Mouse (Mus musculus): Measurements from ENCODE around the gene Lnx1. TPM values are rescaled to one million over a fixed set of nuclear protein-coding genes. Genes with fewer than 3 reads are reported as not detected.

Gene Lnx1
- polyA plus RNA-seq, 1 experiment from 2014 or later, result 4.8 TPM

GRCm38 (mm10) chr5:74601171-74601570, 101.5 kb downstream of the Lnx1 start:
- Histone ChIP-seq H3K4me1 (ENCODE audit: insufficient read depth) (peaks cover 10% of the 10 kb centered on the region; the same call in 1 of the 2 replicates), H3K4me2 (no peak overlapping the region), H3K36me3 (ENCODE audit: insufficient read depth) (peaks cover 31% of the 10 kb centered on the region), H3K9me3 (ENCODE audit: low read depth, low read length) (no peaks in the 10 kb centered on the region), H3K27ac (ENCODE audit: low read depth) (no peak overlapping the region), H3K9ac (no peak overlapping the region), H3K4me3 (ENCODE audit: low read depth, low read length) (no peak overlapping the region), H3K27me3 (ENCODE audit: insufficient read depth, low read length) (no peaks in the 10 kb centered on the region)
- DNase-seq (peak; percentile 34), ATAC-seq (ENCODE audit: insufficient read depth) (no peak)
- no peak for TF ChIP-seq CTCF (IDR thresholded peaks at IDR 0.05; ENCODE audit: low read depth)
- 64% methylated on average over 3 of the region's 3 CpGs for WGBS

- Histone ChIP-seq H3K27ac (ENCODE audit: low read depth) (no peak overlapping the region), H3K4me1 (ENCODE audit: insufficient read depth) (peaks cover 10% of the 10 kb centered on the region; the same call in 1 of the 2 replicates), H3K4me3 (ENCODE audit: low read depth, low read length) (no peak overlapping the region), H3K9ac (no peak overlapping the region), H3K9me3 (ENCODE audit: low read depth, low read length) (no peaks in the 10 kb centered on the region), H3K36me3 (ENCODE audit: insufficient read depth) (peaks cover 39% of the 10 kb centered on the region), H3K4me2 (no peak overlapping the region), H3K27me3 (ENCODE audit: insufficient read depth, low read length) (no peaks in the 10 kb centered on the region)
- no peak for TF ChIP-seq CTCF (IDR thresholded peaks at IDR 0.05; ENCODE audit: low read depth)
- 67% methylated on average over 5 of the region's 5 CpGs for WGBS
- ATAC-seq (ENCODE audit: insufficient read depth), result no peak
- no peak for DNase-seq
These were observed 102.7 kb downstream of the Lnx1 start for GRCm38 (mm10) chr5:74600010-74600409.

- Histone ChIP-seq H3K27me3 (ENCODE audit: insufficient read depth, low read length) (no peaks in the 10 kb centered on the region), H3K27ac (ENCODE audit: low read depth) (no peak overlapping the region), H3K4me2 (no peak overlapping the region), H3K9me3 (ENCODE audit: low read depth, low read length) (no peaks in the 10 kb centered on the region), H3K36me3 (ENCODE audit: insufficient read depth) (peaks cover 86% of the 10 kb centered on the region), H3K9ac (no peak overlapping the region), H3K4me3 (ENCODE audit: low read depth, low read length) (no peak overlapping the region), H3K4me1 (ENCODE audit: insufficient read depth) (no peaks in the 10 kb centered on the region)
- no peak for TF ChIP-seq CTCF (IDR thresholded peaks at IDR 0.05; ENCODE audit: low read depth)
- WGBS, result 71% methylated on average over 8 of the region's 8 CpGs
- no peak for ATAC-seq (ENCODE audit: insufficient read depth)
- no peak for DNase-seq
These were observed 109.6 kb downstream of the Lnx1 start for GRCm38 (mm10) chr5:74593147-74593546.

GRCm38 (mm10) chr5:74591413-74591812, 111.3 kb downstream of the Lnx1 start:
- Histone ChIP-seq H3K27me3 (ENCODE audit: insufficient read depth, low read length) (no peaks in the 10 kb centered on the region), H3K4me1 (ENCODE audit: insufficient read depth) (no peaks in the 10 kb centered on the region), H3K4me2 (no peak overlapping the region), H3K9ac (no peak overlapping the region), H3K36me3 (ENCODE audit: insufficient read depth) (peaks cover 84% of the 10 kb centered on the region), H3K27ac (ENCODE audit: low read depth) (no peak overlapping the region), H3K9me3 (ENCODE audit: low read depth, low read length) (no peaks in the 10 kb centered on the region), H3K4me3 (ENCODE audit: low read depth, low read length) (no peak overlapping the region)
- peak; percentile 33 for TF ChIP-seq CTCF (IDR thresholded peaks at IDR 0.05; ENCODE audit: low read depth)
- ATAC-seq (ENCODE audit: insufficient read depth), result no peak
- WGBS, result 82% methylated on average over 5 of the region's 5 CpGs
- DNase-seq, result peak; percentile 52

- H3K4me2 ChIP-seq, result no peak overlapping the region
- DNase-seq (no peak), ATAC-seq (ENCODE audit: insufficient read depth) (no peak)
- H3K27ac ChIP-seq (ENCODE audit: low read depth), result no peak overlapping the region
- H3K9ac ChIP-seq, result no peak overlapping the region
- peaks cover 83% of the 10 kb centered on the region for H3K36me3 ChIP-seq (ENCODE audit: insufficient read depth)
- no peaks in the 10 kb centered on the region for H3K9me3 ChIP-seq (ENCODE audit: low read depth, low read length)
- no peak for TF ChIP-seq CTCF (IDR thresholded peaks at IDR 0.05; ENCODE audit: low read depth)
- H3K4me1 ChIP-seq (ENCODE audit: insufficient read depth), result no peaks in the 10 kb centered on the region
- no peaks in the 10 kb centered on the region for H3K27me3 ChIP-seq (ENCODE audit: insufficient read depth, low read length)
- WGBS, result 81% methylated on average over 7 of the region's 7 CpGs
- H3K4me3 ChIP-seq (ENCODE audit: low read depth, low read length), result no peak overlapping the region
These were observed 113.6 kb downstream of the Lnx1 start for GRCm38 (mm10) chr5:74589133-74589532.

GRCm38 (mm10) chr5:74571767-74572166, 130.9 kb downstream of the Lnx1 start:
- DNase-seq (peak; percentile 26), ATAC-seq (ENCODE audit: insufficient read depth) (no peak)
- no peak overlapping the region for H3K27ac ChIP-seq (ENCODE audit: low read depth)
- no peak overlapping the region for H3K4me2 ChIP-seq
- 71% methylated on average over 6 of the region's 6 CpGs for WGBS
- no peaks in the 10 kb centered on the region for H3K4me1 ChIP-seq (ENCODE audit: insufficient read depth)
- no peak overlapping the region for H3K4me3 ChIP-seq (ENCODE audit: low read depth, low read length)
- no peaks in the 10 kb centered on the region for H3K27me3 ChIP-seq (ENCODE audit: insufficient read depth, low read length)
- H3K36me3 ChIP-seq (ENCODE audit: insufficient read depth), result peaks cover 53% of the 10 kb centered on the region
- no peak overlapping the region for H3K9ac ChIP-seq
- H3K9me3 ChIP-seq (ENCODE audit: low read depth, low read length), result no peaks in the 10 kb centered on the region
- TF ChIP-seq CTCF (IDR thresholded peaks at IDR 0.05; ENCODE audit: low read depth), result no peak

GRCm38 (mm10) chr5:74561151-74561550, 141.6 kb downstream of the Lnx1 start:
- H3K27me3 ChIP-seq (ENCODE audit: insufficient read depth, low read length), result no peaks in the 10 kb centered on the region
- no peak overlapping the region for H3K9ac ChIP-seq
- no peak overlapping the region for H3K27ac ChIP-seq (ENCODE audit: low read depth)
- DNase-seq, result no peak
- ATAC-seq (ENCODE audit: insufficient read depth), result no peak
- H3K4me2 ChIP-seq, result no peak overlapping the region
- 74% methylated on average over 1 of the region's 1 CpGs for WGBS
- no peak overlapping the region for H3K4me3 ChIP-seq (ENCODE audit: low read depth, low read length)
- no peak for TF ChIP-seq CTCF (IDR thresholded peaks at IDR 0.05; ENCODE audit: low read depth)
- H3K4me1 ChIP-seq (ENCODE audit: insufficient read depth), result no peaks in the 10 kb centered on the region
- peaks cover 69% of the 10 kb centered on the region for H3K36me3 ChIP-seq (ENCODE audit: insufficient read depth)
- no peaks in the 10 kb centered on the region for H3K9me3 ChIP-seq (ENCODE audit: low read depth, low read length)

GRCm38 (mm10) chr5:74549566-74549965, 153.1 kb downstream of the Lnx1 start:
- ATAC-seq (ENCODE audit: insufficient read depth) (no peak), DNase-seq (no peak)
- WGBS, result 90% methylated on average over 8 of the region's 8 CpGs
- H3K4me3 ChIP-seq (ENCODE audit: low read depth, low read length), result no peak overlapping the region
- H3K4me2 ChIP-seq, result no peak overlapping the region
- H3K36me3 ChIP-seq (ENCODE audit: insufficient read depth), result peaks cover 63% of the 10 kb centered on the region
- H3K9ac ChIP-seq, result no peak overlapping the region
- no peak for TF ChIP-seq CTCF (IDR thresholded peaks at IDR 0.05; ENCODE audit: low read depth)
- H3K4me1 ChIP-seq (ENCODE audit: insufficient read depth), result no peaks in the 10 kb centered on the region
- no peaks in the 10 kb centered on the region for H3K27me3 ChIP-seq (ENCODE audit: insufficient read depth, low read length)
- no peak overlapping the region for H3K27ac ChIP-seq (ENCODE audit: low read depth)
- H3K9me3 ChIP-seq (ENCODE audit: low read depth, low read length), result no peaks in the 10 kb centered on the region

All from lung, embryonic 14.5 days (tissue).